Mouse (Mus musculus) brown adipose tissue, adult 24 weeks (tissue): Measurements from ENCODE around the gene Ccdc124. TPM values are rescaled to one million over a fixed set of nuclear protein-coding genes. Genes with fewer than 3 reads are reported as not detected.

Experiments
- H3K27ac ChIP-seq: fragments of 200-500 bp; replicated peaks from 2 replicates; pipeline ENCODE4 v1.5.1; 2012; ENCODE audit warnings: low read depth, mild to moderate bottlenecking, low read length
- H3K4me1 ChIP-seq: fragments of 200-500 bp; 2 replicates; pipeline ENCODE4 v1.6.1; 2012; ENCODE audit warnings: low read length, mixed read lengths; ENCODE audit not compliant: control insufficient read depth, insufficient read depth, insufficient read length
- H3K4me3 ChIP-seq: fragments of 200-500 bp; 2 replicates; pipeline ENCODE4 v1.5.1; 2012; ENCODE audit warnings: low read depth, mild to moderate bottlenecking, low read length, moderate library complexity; ENCODE audit not compliant: insufficient read depth
- polyA plus RNA-seq: library from polyadenylated mRNA; stranded (reverse); fragments of >200 nt; gene quantifications from 2 replicates; pipeline ENCODE4 v1.2.4, GENCODE M21; 2012; ENCODE audit not compliant: missing spikeins, insufficient read depth, insufficient read length

Gene Ccdc124
- 54.5 and 60.6 TPM in 2 replicates for polyA plus RNA-seq

- peak within 1 kb of the TSS; percentile 81 for H3K4me3 ChIP-seq
- H3K27ac ChIP-seq = peak within 1 kb of the TSS; percentile 95
- H3K4me1 ChIP-seq = no peaks in the 10 kb centered on the region
Measured at GRCm38 (mm10) chr8:70873364-70873985, at the start of gene Ccdc124. Ccdc124 (minus strand) TSS chr8:70873935.

- Histone ChIP-seq H3K4me3 (no peak overlapping the region), H3K4me1 (no peaks in the 10 kb centered on the region), H3K27ac (no peak overlapping the region)
Measured at GRCm38 (mm10) chr8:70920049-70920922, 46.6 kb upstream of the Ccdc124 start.

- Histone ChIP-seq H3K27ac (no peak overlapping the region), H3K4me1 (peaks cover 4% of the 10 kb centered on the region; the same call in 1 of the 2 replicates), H3K4me3 (no peak overlapping the region)
Measured at GRCm38 (mm10) chr8:70914704-70915103, 41.0 kb upstream of the Ccdc124 start.

GRCm38 (mm10) chr8:70913523-70913922 lies 39.8 kb upstream of the Ccdc124 start:
- H3K4me1 ChIP-seq = peaks cover 4% of the 10 kb centered on the region; the same call in 1 of the 2 replicates
- no peak overlapping the region for H3K4me3 ChIP-seq
- no peak overlapping the region for H3K27ac ChIP-seq

- H3K4me3 ChIP-seq = no peak overlapping the region
- H3K4me1 ChIP-seq = peaks cover 4% of the 10 kb centered on the region; the same call in 1 of the 2 replicates
- no peak overlapping the region for H3K27ac ChIP-seq
Measured at GRCm38 (mm10) chr8:70912955-70913354, 39.2 kb upstream of the Ccdc124 start.

GRCm38 (mm10) chr8:70911596-70911995 lies 37.9 kb upstream of the Ccdc124 start:
- Histone ChIP-seq H3K27ac (no peak overlapping the region), H3K4me3 (no peak overlapping the region), H3K4me1 (peaks cover 6% of the 10 kb centered on the region; the same call in 1 of the 2 replicates)

GRCm38 (mm10) chr8:70907518-70907917 lies 33.8 kb upstream of the Ccdc124 start:
- Histone ChIP-seq H3K4me1 (peaks cover 21% of the 10 kb centered on the region), H3K27ac (no peak overlapping the region), H3K4me3 (no peak overlapping the region)

- peak within 1 kb of the TSS; percentile 79 for H3K4me3 ChIP-seq
- H3K27ac ChIP-seq = peak within 1 kb of the TSS; percentile 65
- peaks cover 21% of the 10 kb centered on the region for H3K4me1 ChIP-seq
Measured at GRCm38 (mm10) chr8:70905831-70906736, 32.3 kb upstream of the Ccdc124 start, which contains the start of gene Map1s. Map1s (plus strand) TSS chr8:70905932.

GRCm38 (mm10) chr8:70905463-70905830 lies 31.7 kb upstream of the Ccdc124 start:
- peak overlapping the region; percentile 65 for H3K27ac ChIP-seq
- H3K4me3 ChIP-seq = peak overlapping the region; percentile 79
- H3K4me1 ChIP-seq = peaks cover 17% of the 10 kb centered on the region

GRCm38 (mm10) chr8:70904532-70904931 lies 30.8 kb upstream of the Ccdc124 start:
- Histone ChIP-seq H3K4me1 (peaks cover 17% of the 10 kb centered on the region), H3K27ac (peak overlapping the region; percentile 65), H3K4me3 (no peak overlapping the region)

- Histone ChIP-seq H3K4me1 (peaks cover 17% of the 10 kb centered on the region), H3K4me3 (no peak overlapping the region), H3K27ac (no peak overlapping the region)
Measured at GRCm38 (mm10) chr8:70903582-70903981, 29.8 kb upstream of the Ccdc124 start.

- Histone ChIP-seq H3K27ac (no peak overlapping the region), H3K4me1 (peaks cover 17% of the 10 kb centered on the region), H3K4me3 (no peak overlapping the region)
Measured at GRCm38 (mm10) chr8:70903112-70903511, 29.4 kb upstream of the Ccdc124 start.

GRCm38 (mm10) chr8:70902211-70902610 lies 28.5 kb upstream of the Ccdc124 start:
- Histone ChIP-seq H3K4me3 (no peak overlapping the region), H3K27ac (no peak overlapping the region), H3K4me1 (peaks cover 17% of the 10 kb centered on the region)

GRCm38 (mm10) chr8:70900872-70901387 lies 27.2 kb upstream of the Ccdc124 start:
- peaks cover 18% of the 10 kb centered on the region for H3K4me1 ChIP-seq
- H3K4me3 ChIP-seq = no peak overlapping the region
- no peak overlapping the region for H3K27ac ChIP-seq
